Mouse (Mus musculus) left cerebral cortex, postnatal 25 days (tissue): ENCODE results near the gene Secisbp2. TPM values are rescaled to one million over a fixed set of nuclear protein-coding genes. Genes with fewer than 3 reads are reported as not detected.
A peak's percentile ranks its signal among the peaks of the same experiment; 100 is the strongest.
"Not testable (repeated sequence)": the region's sequence is repeated elsewhere in the genome, so short reads cannot be mapped to it uniquely, and the experiment has no call there.

Source experiments
- DNase-seq, 2 experiments: peaks; one replicate each; pipeline ENCODE4 v3.0.0; 2022; ENCODE audit warnings: low spot score in 2 of 2, mixed read lengths in 1 of 2
- intact Hi-C: fragments of 180-260 bp; cut with DNase I; formaldehyde crosslinking; loops from one replicate; pipeline ENCODE4 v1.15.1; 2025
- total RNA-seq, 2 experiments: library from RNA; stranded (reverse); gene quantifications; 2 replicates each; pipeline ENCODE4 v1.2.3; 2021

Gene Secisbp2
- total RNA-seq: 10 to 100 TPM; 19.4 to 20.3 TPM

DNA sequence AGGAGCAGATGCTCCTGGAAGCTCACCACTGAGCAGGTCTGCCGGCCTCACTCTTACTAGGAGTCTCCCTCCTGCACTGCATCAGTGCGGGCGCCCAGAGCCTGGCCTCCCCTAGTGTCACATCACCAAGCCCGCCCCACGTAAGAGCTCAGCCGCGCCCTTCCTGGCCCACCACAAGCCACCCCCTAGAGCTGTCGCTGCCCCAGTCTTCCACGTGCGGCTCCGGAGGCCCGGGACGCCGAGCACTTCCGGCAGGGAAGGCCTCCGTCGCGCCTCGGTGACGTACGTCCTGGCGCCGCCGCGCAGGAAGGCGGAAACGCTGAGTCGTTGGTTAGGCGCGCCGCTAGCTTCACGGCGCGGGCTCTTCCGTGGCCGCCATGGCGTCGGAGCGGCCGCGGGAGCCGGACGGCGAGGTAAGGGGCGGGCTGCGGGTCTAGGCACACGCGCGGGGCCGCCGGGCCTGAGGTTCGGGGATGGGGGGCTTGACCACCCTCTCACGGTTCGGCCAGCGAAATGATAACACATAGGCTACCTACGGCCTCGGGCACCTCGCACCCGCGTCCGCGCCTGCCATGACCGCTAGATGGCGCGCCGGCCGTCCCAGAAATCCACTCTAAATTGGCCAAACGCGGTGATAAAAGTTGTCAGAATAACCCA is at the start of gene Secisbp2:
Gene Secisbp2, plus strand, starts transcription at position 290 of the 657 bp plus-strand sequence.
- peak; percentile 97 to 98 for DNase-seq
- intact Hi-C loops: loop anchor here (5.0 kb wide), 1 partner anchor 181 kb away; no protein-coding TSS in a partner anchor

DNA sequence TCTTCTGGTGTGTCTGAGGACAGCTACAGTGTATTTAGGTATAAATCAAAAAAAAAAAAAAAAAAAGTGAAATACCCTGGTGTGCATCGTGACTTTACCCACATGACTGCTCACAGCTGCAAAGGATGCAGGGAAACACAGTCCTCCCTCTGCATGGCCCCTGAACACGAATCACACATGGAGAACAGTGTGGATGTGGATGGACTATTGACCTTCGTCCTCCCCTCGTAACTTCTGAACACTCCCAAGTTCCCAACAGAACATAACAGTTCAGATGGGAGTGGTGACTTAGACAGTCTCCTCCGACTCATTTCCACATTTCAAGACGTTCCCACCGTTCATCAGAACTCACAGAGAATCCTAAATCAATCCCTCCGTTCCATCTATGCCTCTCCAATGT is 48.7 kb upstream of the Secisbp2 start:
- DNase-seq: no peak
- intact Hi-C loops: loop anchor here (1.0 kb wide), 1 partner anchor 34 kb away; no protein-coding TSS in a partner anchor

DNA sequence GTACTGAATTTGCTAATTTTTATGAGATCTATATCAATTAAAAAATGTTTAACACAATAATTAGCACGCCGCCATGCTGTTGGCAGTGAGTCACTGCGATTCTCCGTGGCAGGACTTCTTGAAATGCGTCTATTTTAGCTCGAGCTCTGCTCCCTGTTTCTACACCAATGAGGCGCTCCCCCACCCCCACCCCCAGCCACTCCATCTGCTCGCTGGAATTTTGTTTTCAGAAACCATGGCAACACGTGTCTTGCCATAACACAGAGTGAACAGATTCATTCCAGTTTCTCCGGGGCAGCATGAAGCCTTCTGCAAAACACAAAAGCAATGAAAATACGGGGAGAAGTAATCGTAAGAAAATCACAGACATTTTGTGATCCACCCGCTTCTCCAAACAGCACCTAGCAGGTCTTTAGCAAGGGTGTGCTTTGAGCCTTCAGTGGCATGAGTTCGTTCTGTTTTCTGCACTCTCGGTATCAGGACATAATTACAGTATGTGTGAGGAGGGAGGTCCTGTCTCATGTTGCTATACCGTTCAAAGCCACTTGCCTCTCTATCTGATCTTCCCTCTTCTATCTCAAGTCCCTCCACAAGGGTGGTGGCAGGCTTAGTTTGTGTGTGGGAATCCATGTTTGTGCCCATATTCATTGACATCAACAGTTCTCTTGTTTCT is 48.1 kb upstream of the Secisbp2 start:
- intact Hi-C loops: loop anchor here (1.0 kb wide), 1 partner anchor 35 kb away; no protein-coding TSS in a partner anchor
- peak; percentile 75 to 88 for DNase-seq

DNA sequence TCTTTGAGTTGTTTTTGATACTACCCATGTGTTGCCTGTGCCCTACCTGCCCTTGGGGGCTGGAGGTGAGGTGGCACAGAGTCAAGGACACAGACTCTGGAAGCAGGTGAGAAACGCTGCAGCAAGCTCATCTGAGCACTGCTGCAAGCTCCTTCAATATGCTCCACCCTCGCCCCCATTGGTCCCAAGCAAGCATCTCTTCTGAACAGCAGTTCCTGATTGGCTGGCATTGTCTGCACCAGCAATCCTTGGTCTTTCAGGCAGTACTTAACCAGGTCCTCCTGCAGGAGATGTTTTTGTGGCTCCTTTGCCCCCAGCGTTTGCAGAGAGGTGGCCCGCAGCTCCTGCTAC is 47.6 kb upstream of the Secisbp2 start:
- intact Hi-C loops: loop anchor here (1.0 kb wide), 1 partner anchor 36 kb away; no protein-coding TSS in a partner anchor
- peak; percentile 62 to 86 for DNase-seq

DNA sequence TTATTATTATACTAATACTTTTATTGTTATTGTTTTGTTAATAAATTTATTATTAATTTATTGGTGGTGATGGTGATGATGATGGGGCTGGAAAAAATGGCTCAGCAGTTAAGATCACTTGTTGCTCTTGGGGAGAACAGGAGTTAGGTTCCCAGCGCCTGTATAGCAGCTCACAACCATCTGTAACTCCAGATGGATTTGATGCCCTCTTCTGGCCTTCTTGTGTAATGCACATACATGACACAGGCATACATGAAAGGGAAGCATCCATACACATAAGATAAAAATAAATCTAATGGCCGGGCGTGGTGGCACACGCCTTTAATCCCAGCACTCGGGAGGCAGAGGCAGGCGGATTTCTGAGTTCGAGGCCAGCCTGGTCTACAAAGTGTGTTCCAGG is 42.3 kb upstream of the Secisbp2 start:
- DNase-seq: no peak
- intact Hi-C loops: no loop called here

DNA sequence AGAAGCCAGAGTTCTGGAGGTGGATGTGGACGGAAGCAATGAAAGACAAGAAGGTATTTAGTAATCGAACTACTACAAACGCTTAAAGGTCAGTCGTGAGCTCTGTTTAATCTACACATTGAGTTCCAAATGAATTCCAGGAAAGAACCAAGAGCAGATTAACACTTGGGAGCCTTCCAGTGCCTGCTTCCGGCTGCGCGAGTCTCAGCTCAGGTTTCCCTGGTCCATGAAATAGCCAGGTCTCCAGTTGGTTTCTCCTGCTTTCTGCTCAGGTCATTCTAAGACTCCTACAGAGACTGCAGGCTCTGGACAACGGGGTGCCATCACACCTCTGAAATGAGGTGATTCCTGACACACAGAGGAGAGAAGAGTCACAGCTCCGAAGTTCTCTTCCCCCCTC is 40.4 kb upstream of the Secisbp2 start:
- no peak for DNase-seq
- intact Hi-C loops: loop anchor here (10.0 kb wide), 1 partner anchor 416 kb away; no protein-coding TSS in a partner anchor

DNA sequence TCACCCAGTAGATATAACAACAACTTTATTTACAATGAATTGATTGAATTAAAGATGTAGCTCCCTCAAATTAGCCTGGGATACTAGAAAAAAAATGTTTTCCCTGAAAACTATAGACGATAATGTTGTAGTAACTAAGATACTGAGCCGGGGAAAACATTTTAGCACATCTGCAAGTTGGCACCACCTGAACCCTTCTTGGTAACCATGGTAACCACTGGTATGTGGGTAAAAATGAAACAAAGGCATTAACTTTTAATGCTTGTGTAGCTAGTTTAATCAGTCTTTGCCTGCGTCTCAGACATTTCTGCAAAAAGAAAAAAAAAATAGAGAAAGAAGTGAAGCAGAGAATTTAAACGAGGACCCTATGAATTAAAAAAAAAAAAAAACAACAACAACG is 40.0 kb upstream of the Secisbp2 start:
- DNase-seq: no peak
- intact Hi-C loops: loop anchor here (10.0 kb wide), 1 partner anchor 417 kb away; no protein-coding TSS in a partner anchor

DNA sequence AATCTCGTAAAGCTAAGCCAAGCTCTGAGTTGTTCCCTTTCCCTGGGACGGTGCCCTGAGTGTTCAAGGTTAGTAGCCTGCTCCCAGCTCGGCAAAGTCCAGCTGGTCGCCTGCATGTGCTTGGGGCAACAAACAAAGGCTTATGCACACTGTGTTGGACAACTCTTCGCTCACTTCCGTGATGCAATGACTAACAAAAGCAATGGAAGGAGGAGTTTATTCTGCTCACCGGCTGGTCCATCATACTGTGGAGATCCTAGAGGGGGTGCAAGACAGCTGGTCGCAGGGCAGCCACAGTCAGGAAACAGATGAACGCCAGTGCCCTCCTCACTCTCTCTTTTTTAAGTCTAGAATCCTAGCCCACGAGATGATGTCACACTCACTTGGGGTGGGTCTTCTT is 35.7 kb upstream of the Secisbp2 start:
- intact Hi-C loops: loop anchor here (2.0 to 10.0 kb wide), 5 partner anchors 21 to 669 kb away; no protein-coding TSS in a partner anchor

DNA sequence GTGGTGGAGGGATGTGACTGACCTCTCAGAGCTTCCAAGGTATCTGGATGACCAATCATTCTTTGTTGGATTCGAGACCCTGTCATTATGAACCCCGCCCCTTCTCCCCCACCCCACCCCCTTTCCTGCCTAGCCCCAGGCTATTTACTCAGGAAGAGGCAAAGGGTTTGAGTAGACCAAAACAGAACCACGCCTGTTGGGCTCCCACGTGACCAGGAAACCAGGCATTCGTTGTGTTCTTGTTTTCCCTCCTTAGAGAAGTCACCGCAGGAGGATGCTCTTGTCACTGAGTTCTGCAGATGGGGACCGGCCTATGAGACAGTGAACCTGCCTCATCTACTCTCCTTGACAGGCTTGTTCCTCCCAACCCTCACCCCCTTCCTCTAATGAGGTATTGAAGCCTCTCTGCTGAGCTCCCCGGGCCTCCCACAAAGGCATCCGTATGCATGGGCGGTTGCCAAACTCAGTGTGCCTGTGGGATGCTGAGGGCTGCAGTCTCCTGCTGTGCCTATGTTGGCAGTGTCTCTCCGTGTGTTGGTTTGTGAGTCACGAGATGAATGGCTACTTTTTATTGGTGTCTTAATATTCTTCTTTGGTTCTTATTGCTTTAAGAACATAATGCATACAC is 35.0 kb upstream of the Secisbp2 start:
- intact Hi-C loops: loop anchor here (2.0 to 10.0 kb wide), 5 partner anchors 22 to 669 kb away; no protein-coding TSS in a partner anchor
- DNase-seq: peak; percentile 78 to 93

More for the DNA sequence above, 35.7 kb upstream of the Secisbp2 start:
- DNase-seq: no peak

DNA sequence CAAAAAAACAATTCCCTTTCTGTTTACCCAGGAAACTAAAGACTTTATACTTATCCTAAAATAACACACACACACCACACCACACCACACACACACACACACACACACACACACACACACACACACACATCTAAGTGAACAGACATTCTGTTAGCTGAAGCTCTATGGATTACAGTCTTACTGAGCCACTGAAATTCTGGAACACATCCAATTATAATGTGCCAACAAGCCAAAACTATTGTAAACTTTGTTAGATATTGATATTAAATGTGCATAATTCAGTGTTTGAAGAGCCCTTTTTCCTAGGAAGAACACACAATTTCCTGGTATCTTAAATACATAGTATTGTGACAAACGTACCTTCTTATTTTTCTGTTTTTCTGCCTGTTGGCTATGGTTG is 34.2 kb upstream of the Secisbp2 start:
- no peak for DNase-seq
- intact Hi-C loops: loop anchor here (2.0 to 10.0 kb wide), 5 partner anchors 23 to 670 kb away; no protein-coding TSS in a partner anchor

DNA sequence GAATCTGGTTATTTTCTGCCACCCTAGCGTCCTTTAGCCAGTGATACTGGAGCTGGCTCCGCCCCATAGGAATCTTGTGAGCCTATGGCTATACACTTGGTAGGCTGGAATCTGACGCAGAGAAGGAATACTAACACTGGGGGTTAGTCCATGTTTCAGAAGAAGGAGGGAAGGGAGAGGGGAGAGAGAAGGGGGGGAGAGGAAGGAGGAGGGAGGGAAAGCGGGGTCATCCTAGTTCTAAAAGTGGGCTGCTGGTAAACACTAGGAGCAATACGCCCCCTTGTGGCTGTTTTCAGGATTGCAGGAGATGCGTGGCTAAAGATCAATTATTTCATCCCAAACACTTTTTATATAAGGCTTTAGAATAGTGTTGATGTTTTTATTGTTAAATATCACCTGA is 33.6 kb upstream of the Secisbp2 start:
- intact Hi-C loops: loop anchor here (1.0 to 10.0 kb wide), 6 partner anchors 23 to 671 kb away; no protein-coding TSS in a partner anchor
- DNase-seq: peak; percentile 67 to 73

DNA sequence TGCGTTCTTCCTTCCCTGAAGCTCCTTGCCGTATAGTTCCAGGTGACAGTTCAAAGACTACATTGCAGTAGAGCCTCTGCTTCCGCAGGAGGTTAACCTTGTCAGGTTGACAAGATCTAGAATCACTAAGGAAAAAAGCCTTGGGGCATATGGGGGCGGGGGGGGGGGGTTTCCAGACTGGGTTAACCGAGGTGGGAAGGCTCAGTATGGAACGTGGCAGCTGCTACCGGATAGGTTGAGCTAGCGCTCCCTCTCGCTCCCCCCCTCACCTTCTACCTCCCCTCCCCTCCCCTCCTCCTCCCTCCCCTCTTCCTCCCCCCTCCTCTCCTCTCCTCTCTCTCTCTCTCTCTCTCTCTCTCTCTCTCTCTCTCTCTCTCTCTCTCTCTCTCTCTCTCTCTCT is 32.9 kb upstream of the Secisbp2 start:
- no peak for DNase-seq
- intact Hi-C loops: loop anchor here (1.0 to 10.0 kb wide), 5 partner anchors 50 to 671 kb away; no protein-coding TSS in a partner anchor

DNA sequence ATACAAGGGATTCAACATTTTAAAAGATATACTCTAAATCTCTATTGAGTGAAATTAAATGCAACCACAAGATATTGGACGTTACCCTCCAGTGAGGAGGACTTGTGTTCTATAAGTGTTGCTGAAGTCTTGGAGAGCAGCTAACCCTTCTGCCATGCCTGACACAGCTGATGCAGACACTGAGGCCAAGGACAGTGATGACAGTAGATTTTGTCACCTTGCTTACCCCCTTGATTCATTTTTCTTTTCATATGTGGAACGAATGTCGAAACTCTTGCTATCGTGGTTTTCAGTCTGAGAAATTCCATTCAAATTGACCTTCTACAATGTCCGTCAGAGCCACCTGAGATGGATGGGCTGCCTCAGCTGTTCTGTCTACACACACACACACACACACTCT is 28.9 kb upstream of the Secisbp2 start:
- intact Hi-C loops: no loop called here
- DNase-seq: no peak

DNA sequence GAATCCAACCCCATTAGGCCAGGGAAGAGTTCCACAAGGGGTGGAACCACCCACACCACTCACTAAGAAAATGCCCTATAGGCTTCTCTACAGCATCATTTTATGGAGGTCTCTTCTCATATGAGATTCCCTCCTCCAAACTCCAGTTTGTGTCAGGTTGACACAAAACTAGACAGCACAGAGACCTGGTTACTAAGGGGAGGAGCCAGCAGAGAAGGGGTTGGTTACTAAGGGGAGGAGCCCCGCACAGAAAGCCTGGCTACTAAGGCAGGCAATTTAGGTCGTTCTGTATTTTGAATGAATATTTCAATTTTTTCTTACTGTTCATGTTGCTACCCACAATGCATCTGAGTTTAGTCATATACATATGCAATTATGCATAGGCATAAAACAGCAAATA is 27.8 kb upstream of the Secisbp2 start:
- no peak for DNase-seq
- intact Hi-C loops: no loop called here

DNA sequence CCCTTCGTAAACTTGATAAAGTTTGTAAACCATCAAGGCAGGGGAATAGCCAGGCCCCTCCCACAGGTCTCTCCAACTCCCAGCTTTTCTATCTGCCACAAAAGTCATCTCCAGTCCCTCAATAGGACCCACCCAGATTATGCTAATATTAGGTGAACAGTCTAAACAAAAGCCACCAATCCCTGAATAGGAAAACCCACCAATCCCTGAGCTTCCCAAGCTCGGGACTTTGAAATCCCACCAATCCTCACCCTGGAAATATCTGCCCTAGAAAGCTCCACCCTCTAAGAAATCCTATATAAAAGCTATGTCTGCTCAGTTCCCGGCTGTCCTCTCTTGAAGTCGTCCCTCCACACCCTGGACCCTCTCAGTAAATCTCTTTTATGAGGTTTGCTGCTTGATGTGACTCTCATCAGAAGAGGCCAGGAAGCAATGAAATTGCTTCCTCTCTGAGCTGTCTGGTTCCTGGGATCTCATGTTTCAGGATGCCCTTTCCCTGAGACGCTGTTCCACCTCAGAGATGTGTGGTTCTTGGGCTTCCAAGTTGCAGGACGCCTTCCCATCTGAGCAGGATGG is 23.1 kb upstream of the Secisbp2 start:
- no peak for DNase-seq
- intact Hi-C loops: no loop called here

DNA sequence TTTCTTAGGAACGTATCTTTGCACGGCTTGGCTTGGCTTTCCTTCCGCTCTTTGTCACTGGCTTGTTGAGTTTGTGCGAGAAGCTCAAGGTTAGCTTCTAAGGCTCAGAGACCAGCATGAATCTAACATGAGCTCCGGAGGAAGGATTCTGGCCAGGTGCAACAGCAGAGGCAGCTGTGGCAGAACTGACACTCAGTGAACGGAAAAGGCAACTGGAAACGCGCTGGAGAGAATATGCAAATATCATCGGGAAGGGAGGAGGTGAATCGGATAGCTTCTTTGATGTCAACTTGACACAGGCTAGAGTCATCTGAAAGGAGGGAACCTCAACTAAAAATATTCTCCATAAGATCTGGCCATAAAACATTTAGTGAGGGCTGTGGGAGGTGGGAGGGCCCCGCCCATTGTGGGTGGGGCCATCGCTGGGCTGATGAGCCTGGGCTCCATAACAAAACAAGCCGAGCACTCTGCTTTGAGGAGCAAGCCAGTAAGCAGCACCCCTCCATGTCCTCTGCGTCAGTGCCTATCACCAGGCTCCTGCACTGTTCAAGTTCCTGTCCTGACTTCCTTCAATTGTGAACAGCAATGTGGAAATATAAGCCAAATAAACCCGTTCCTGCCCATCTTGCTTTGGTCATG is 20.0 kb upstream of the Secisbp2 start:
- intact Hi-C loops: no loop called here
- no peak for DNase-seq

DNA sequence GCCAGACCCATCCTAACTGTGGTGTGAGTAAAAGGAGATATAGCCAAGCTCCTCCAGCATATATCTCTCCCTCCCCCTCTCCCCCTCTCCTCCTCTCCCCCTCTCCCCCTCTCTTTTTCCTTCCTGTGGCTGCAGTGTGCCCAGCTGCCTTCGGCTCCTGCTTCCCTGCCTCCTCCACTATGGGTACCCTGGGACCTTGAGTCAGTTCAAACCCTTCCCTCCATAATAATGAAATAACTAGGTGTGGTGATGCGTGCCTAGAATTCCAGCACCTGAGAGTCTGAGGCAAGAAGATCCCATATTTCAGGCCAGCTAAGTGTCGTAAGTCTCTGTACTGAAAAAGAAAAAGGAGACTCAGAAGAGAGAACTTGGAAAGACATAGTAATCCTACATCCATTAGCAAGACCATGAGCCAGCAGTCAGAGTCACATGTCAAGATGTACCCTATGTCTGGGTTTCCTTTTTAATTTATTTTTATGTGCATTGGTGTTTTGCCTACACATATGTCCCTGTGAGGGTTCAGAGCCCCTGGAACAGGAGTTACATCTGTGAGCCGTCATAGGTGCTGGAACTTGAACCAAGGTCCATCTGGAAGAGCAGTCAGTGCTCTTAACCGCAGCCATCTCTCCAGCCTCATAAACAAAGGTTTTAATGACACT is 18.8 kb upstream of the Secisbp2 start:
- intact Hi-C loops: loop anchor here (1.0 kb wide), 1 partner anchor 8 kb away; no protein-coding TSS in a partner anchor
- DNase-seq: no peak

DNA sequence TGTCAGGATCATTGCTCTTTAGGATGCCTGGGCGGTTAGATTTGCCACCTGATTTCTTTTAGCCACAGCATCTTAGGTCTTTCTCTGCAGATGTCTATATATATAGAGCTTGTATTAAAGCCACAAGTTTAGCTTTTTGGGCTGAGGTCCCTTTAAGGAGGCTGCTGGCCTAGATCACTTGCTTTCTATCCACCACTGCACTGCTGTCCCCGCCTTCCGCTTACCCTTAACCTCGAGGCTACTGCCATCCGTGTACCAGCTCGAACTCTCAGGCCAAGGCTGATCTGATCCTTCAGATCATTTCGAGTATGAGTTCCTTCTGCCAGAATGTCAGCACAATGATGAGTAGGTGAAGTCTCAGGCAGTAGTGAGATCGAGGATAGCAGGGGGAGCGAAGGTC is 16.1 kb upstream of the Secisbp2 start:
- DNase-seq, intact Hi-C loops: not testable (repeated sequence)

DNA sequence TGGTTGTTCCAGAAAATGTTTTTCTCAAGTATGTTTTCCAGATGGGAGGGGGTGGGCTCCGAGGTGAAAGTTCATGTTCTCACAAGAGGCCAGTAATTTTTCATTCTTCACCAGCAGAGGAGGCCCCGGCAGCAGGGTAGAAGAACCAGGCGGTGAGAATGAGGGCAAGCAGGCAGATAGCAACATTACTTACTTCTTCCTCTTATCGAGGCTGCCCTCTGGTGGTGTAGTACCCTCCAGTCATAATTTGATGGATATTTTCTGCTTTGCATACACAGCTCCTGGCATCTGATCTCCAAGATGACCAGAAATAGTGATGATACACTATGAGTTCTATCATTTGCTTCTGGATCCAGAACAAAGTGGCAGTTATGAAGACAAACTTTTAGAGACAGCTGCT is 12.5 kb upstream of the Secisbp2 start:
- no peak for DNase-seq
- intact Hi-C loops: no loop called here
